Mouse (Mus musculus): ENCODE measurements around the gene Psmb7. TPM values are rescaled to one million over a fixed set of nuclear protein-coding genes. Genes with fewer than 3 reads are reported as not detected.

The Psmb7 gene
- polyA plus RNA-seq, 1 experiment from 2014 or later = 271 TPM

GRCm38 (mm10) chr2:38675366-38675969 lies 31.6 kb upstream of the Psmb7 start:
- H3K4me2 ChIP-seq = no peak overlapping the region
- WGBS = 61% methylated on average over 9 of the region's 9 CpGs
- no peak overlapping the region for H3K27ac ChIP-seq (ENCODE audit: low read depth, low read length)
- no peak overlapping the region for H3K4me3 ChIP-seq (ENCODE audit: low read depth, low read length)
- ATAC-seq (replicated peaks; ENCODE audit: low FRiP score) (no peak), DNase-seq (ENCODE audit: low spot score) (no peak)
- H3K4me1 ChIP-seq (replicated peaks; ENCODE audit: control insufficient read depth, insufficient read depth, low read length) = no peaks in the 10 kb centered on the region
- no peak overlapping the region for H3K9ac ChIP-seq (ENCODE audit: low read depth, low read length)
- H3K36me3 ChIP-seq (ENCODE audit: control insufficient read depth, insufficient read depth, low read length) = no peaks in the 10 kb centered on the region
- no peaks in the 10 kb centered on the region for H3K9me3 ChIP-seq (ENCODE audit: control insufficient read depth, low read length)
- peaks cover 26% of the 10 kb centered on the region for H3K27me3 ChIP-seq (replicated peaks; ENCODE audit: control insufficient read depth, insufficient read depth, low read length)

- no peak overlapping the region for H3K4me2 ChIP-seq
- H3K4me3 ChIP-seq (ENCODE audit: low read depth, low read length) = no peak overlapping the region
- no peak for DNase-seq (ENCODE audit: low spot score)
- WGBS = 52% methylated on average over 11 of the region's 11 CpGs
- no peak overlapping the region for H3K9ac ChIP-seq (ENCODE audit: low read depth, low read length)
- no peaks in the 10 kb centered on the region for H3K36me3 ChIP-seq (ENCODE audit: control insufficient read depth, insufficient read depth, low read length)
- peaks cover 33% of the 10 kb centered on the region for H3K27me3 ChIP-seq (replicated peaks; ENCODE audit: control insufficient read depth, insufficient read depth, low read length)
- ATAC-seq (replicated peaks; ENCODE audit: low FRiP score) = no peak
- H3K27ac ChIP-seq (ENCODE audit: low read depth, low read length) = no peak overlapping the region
- no peaks in the 10 kb centered on the region for H3K9me3 ChIP-seq (ENCODE audit: control insufficient read depth, low read length)
- H3K4me1 ChIP-seq (replicated peaks; ENCODE audit: control insufficient read depth, insufficient read depth, low read length) = no peaks in the 10 kb centered on the region
These were observed 28.6 kb upstream of the Psmb7 start for GRCm38 (mm10) chr2:38672496-38672895.

- H3K4me2 ChIP-seq = peak overlapping the region; percentile 41
These were observed 25.1 kb upstream of the Psmb7 start for GRCm38 (mm10) chr2:38668802-38669580.

GRCm38 (mm10) chr2:38661398-38661797 lies 17.5 kb upstream of the Psmb7 start:
- no peak for ATAC-seq (replicated peaks; ENCODE audit: low FRiP score)
- Histone ChIP-seq H3K36me3 (ENCODE audit: control insufficient read depth, insufficient read depth, low read length) (no peaks in the 10 kb centered on the region), H3K27ac (ENCODE audit: low read depth, low read length) (no peak overlapping the region), H3K4me2 (no peak overlapping the region), H3K9me3 (ENCODE audit: control insufficient read depth, low read length) (no peaks in the 10 kb centered on the region), H3K9ac (ENCODE audit: low read depth, low read length) (no peak overlapping the region), H3K27me3 (replicated peaks; ENCODE audit: control insufficient read depth, insufficient read depth, low read length) (no peaks in the 10 kb centered on the region), H3K4me1 (replicated peaks; ENCODE audit: control insufficient read depth, insufficient read depth, low read length) (no peaks in the 10 kb centered on the region), H3K4me3 (ENCODE audit: low read depth, low read length) (no peak overlapping the region)
- DNase-seq (ENCODE audit: low spot score) = no peak
- 7% methylated on average over 1 of the region's 1 CpGs for WGBS

More at GRCm38 (mm10) chr2:38668802-38669580, 25.1 kb upstream of the Psmb7 start:
- Histone ChIP-seq H3K4me1 (replicated peaks; ENCODE audit: control insufficient read depth, insufficient read depth, low read length) (no peaks in the 10 kb centered on the region), H3K36me3 (ENCODE audit: control insufficient read depth, insufficient read depth, low read length) (no peaks in the 10 kb centered on the region), H3K9me3 (ENCODE audit: control insufficient read depth, low read length) (no peaks in the 10 kb centered on the region), H3K27me3 (replicated peaks; ENCODE audit: control insufficient read depth, insufficient read depth, low read length) (peaks cover 33% of the 10 kb centered on the region), H3K27ac (ENCODE audit: low read depth, low read length) (no peak overlapping the region), H3K9ac (ENCODE audit: low read depth, low read length) (no peak overlapping the region), H3K4me3 (ENCODE audit: low read depth, low read length) (no peak overlapping the region)
- ATAC-seq (replicated peaks; ENCODE audit: low FRiP score) (peak; percentile 49), DNase-seq (ENCODE audit: low spot score) (no peak)
- WGBS = 16% methylated on average over 17 of the region's 17 CpGs

GRCm38 (mm10) chr2:38658338-38658836 lies 14.5 kb upstream of the Psmb7 start:
- WGBS = 1% methylated on average over 25 of the region's 25 CpGs
- H3K4me3 ChIP-seq (ENCODE audit: low read depth, low read length) = peak overlapping the region; percentile 39
- H3K4me1 ChIP-seq (replicated peaks; ENCODE audit: control insufficient read depth, insufficient read depth, low read length) = no peaks in the 10 kb centered on the region
- H3K27ac ChIP-seq (ENCODE audit: low read depth, low read length) = no peak overlapping the region
- peak overlapping the region; percentile 51 for H3K9ac ChIP-seq (ENCODE audit: low read depth, low read length)
- peak overlapping the region; percentile 74 for H3K4me2 ChIP-seq
- no peaks in the 10 kb centered on the region for H3K27me3 ChIP-seq (replicated peaks; ENCODE audit: control insufficient read depth, insufficient read depth, low read length)
- no peaks in the 10 kb centered on the region for H3K36me3 ChIP-seq (ENCODE audit: control insufficient read depth, insufficient read depth, low read length)
- DNase-seq (ENCODE audit: low spot score) (peak; percentile 82), ATAC-seq (replicated peaks; ENCODE audit: low FRiP score) (peak; percentile 84)
- no peaks in the 10 kb centered on the region for H3K9me3 ChIP-seq (ENCODE audit: control insufficient read depth, low read length)

GRCm38 (mm10) chr2:38653694-38654093 lies 9.8 kb upstream of the Psmb7 start:
- no peak overlapping the region for H3K4me3 ChIP-seq (ENCODE audit: low read depth, low read length)
- H3K4me2 ChIP-seq = no peak overlapping the region
- no peak overlapping the region for H3K27ac ChIP-seq (ENCODE audit: low read depth, low read length)
- no peaks in the 10 kb centered on the region for H3K27me3 ChIP-seq (replicated peaks; ENCODE audit: control insufficient read depth, insufficient read depth, low read length)
- no peaks in the 10 kb centered on the region for H3K36me3 ChIP-seq (ENCODE audit: control insufficient read depth, insufficient read depth, low read length)
- ATAC-seq (replicated peaks; ENCODE audit: low FRiP score) = no peak
- no peak overlapping the region for H3K9ac ChIP-seq (ENCODE audit: low read depth, low read length)
- DNase-seq (ENCODE audit: low spot score) = no peak
- H3K9me3 ChIP-seq (ENCODE audit: control insufficient read depth, low read length) = no peaks in the 10 kb centered on the region
- no peaks in the 10 kb centered on the region for H3K4me1 ChIP-seq (replicated peaks; ENCODE audit: control insufficient read depth, insufficient read depth, low read length)
- WGBS = 79% methylated on average over 2 of the region's 2 CpGs

GRCm38 (mm10) chr2:38653293-38653619 lies 9.4 kb upstream of the Psmb7 start:
- ATAC-seq (replicated peaks; ENCODE audit: low FRiP score) = no peak
- WGBS = 90% methylated on average over 5 of the region's 5 CpGs
- H3K9me3 ChIP-seq (ENCODE audit: control insufficient read depth, low read length) = no peaks in the 10 kb centered on the region
- no peaks in the 10 kb centered on the region for H3K27me3 ChIP-seq (replicated peaks; ENCODE audit: control insufficient read depth, insufficient read depth, low read length)
- no peaks in the 10 kb centered on the region for H3K36me3 ChIP-seq (ENCODE audit: control insufficient read depth, insufficient read depth, low read length)
- DNase-seq (ENCODE audit: low spot score) = no peak
- no peak overlapping the region for H3K9ac ChIP-seq (ENCODE audit: low read depth, low read length)
- no peak overlapping the region for H3K27ac ChIP-seq (ENCODE audit: low read depth, low read length)
- no peaks in the 10 kb centered on the region for H3K4me1 ChIP-seq (replicated peaks; ENCODE audit: control insufficient read depth, insufficient read depth, low read length)
- H3K4me2 ChIP-seq = no peak overlapping the region
- no peak overlapping the region for H3K4me3 ChIP-seq (ENCODE audit: low read depth, low read length)

- no peaks in the 10 kb centered on the region for H3K9me3 ChIP-seq (ENCODE audit: control insufficient read depth, low read length)
- H3K36me3 ChIP-seq (ENCODE audit: control insufficient read depth, insufficient read depth, low read length) = no peaks in the 10 kb centered on the region
- no peaks in the 10 kb centered on the region for H3K27me3 ChIP-seq (replicated peaks; ENCODE audit: control insufficient read depth, insufficient read depth, low read length)
- no peaks in the 10 kb centered on the region for H3K4me1 ChIP-seq (replicated peaks; ENCODE audit: control insufficient read depth, insufficient read depth, low read length)
- 71% methylated on average over 10 of the region's 10 CpGs for WGBS
- no peak overlapping the region for H3K4me2 ChIP-seq
- DNase-seq (ENCODE audit: low spot score) (no peak), ATAC-seq (replicated peaks; ENCODE audit: low FRiP score) (no peak)
- H3K4me3 ChIP-seq (ENCODE audit: low read depth, low read length) = no peak overlapping the region
- H3K27ac ChIP-seq (ENCODE audit: low read depth, low read length) = no peak overlapping the region
- H3K9ac ChIP-seq (ENCODE audit: low read depth, low read length) = no peak overlapping the region
These were observed 8.8 kb upstream of the Psmb7 start for GRCm38 (mm10) chr2:38652565-38653292.
